Mouse (Mus musculus) heart, embryonic 11.5 days (tissue): Measurements from ENCODE around the gene Calcb. TPM values are rescaled to one million over a fixed set of nuclear protein-coding genes. Genes with fewer than 3 reads are reported as not detected.
"Not testable (repeated sequence)": the region's sequence is repeated elsewhere in the genome, so short reads cannot be mapped to it uniquely, and the experiment has no call there.

Source experiments
- ATAC-seq: fragments of 200-750 bp; cut with Nextera tagmentation; replicated peaks from 2 replicates; pipeline ENCODE4 v1.8.0; 2017; ENCODE audit warnings: moderate library complexity; ENCODE audit not compliant: insufficient number of reproducible peaks, low FRiP score, low TSS enrichment
- H3K27ac ChIP-seq: fragments of 300-500 bp; sonication (generic); 2 replicates; pipeline ENCODE4 v1.5.1; 2014; ENCODE audit warnings: mild to moderate bottlenecking, low read depth, low read length
- H3K27me3 ChIP-seq: fragments of 300-500 bp; sonication (generic); 2 replicates; pipeline ENCODE4 v1.6.1; 2014; ENCODE audit warnings: mild to moderate bottlenecking, low read length, mixed read lengths; ENCODE audit not compliant: control insufficient read depth, insufficient read depth
- H3K36me3 ChIP-seq: fragments of 300-500 bp; sonication (generic); 2 replicates; pipeline ENCODE4 v1.6.1; 2014; ENCODE audit warnings: mild to moderate bottlenecking, low read length, moderate library complexity, mixed read lengths; ENCODE audit not compliant: control insufficient read depth, insufficient read depth
- H3K4me1 ChIP-seq: fragments of 300-500 bp; sonication (generic); 2 replicates; pipeline ENCODE4 v1.6.1; 2014; ENCODE audit warnings: low read length; ENCODE audit not compliant: control insufficient read depth, insufficient read depth
- H3K4me2 ChIP-seq: fragments of 300-500 bp; sonication (generic); 2 replicates; pipeline ENCODE4 v1.6.1; 2014; ENCODE audit warnings: mild to moderate bottlenecking, moderate library complexity
- H3K4me3 ChIP-seq: fragments of 300-500 bp; sonication (generic); 2 replicates; pipeline ENCODE4 v1.5.1; 2014; ENCODE audit warnings: low read depth, low read length
- H3K9ac ChIP-seq: fragments of 300-500 bp; sonication (generic); 2 replicates; pipeline ENCODE4 v1.6.1; 2014; ENCODE audit warnings: mild to moderate bottlenecking, low read depth, low read length, moderate library complexity
- H3K9me3 ChIP-seq: fragments of 300-500 bp; sonication (generic); replicated peaks from 2 replicates; pipeline ENCODE4 v1.6.1; 2016; ENCODE audit warnings: low read length; ENCODE audit not compliant: control insufficient read depth
- WGBS: fragments of 180-500 bp; shearing (Covaris S2); extraction: QIAGEN DNeasy Blood & Tissue Kit; methylation state at CpG from one replicate; pipeline ENCODE4 v1.1.7; 2014; ENCODE audit not compliant: insufficient replicate concordance; 5-methylcytosine and 5-hydroxymethylcytosine counted together
- polyA plus RNA-seq: library from polyadenylated mRNA; unstranded; fragments of >200 nt; fragmentation: Nextera tagmentation; extraction: Ambion mirVana; gene quantifications from 2 replicates; pipeline ENCODE4 v1.2.1, GENCODE M21; 2014

The Calcb gene
- polyA plus RNA-seq, 1 experiment from 2014 or later, result 0.17 TPM

GRCm38 (mm10) chr7:114719381-114720131 lies 1.1 kb downstream of the Calcb start:
- WGBS, result 4% methylated on average over 17 of the region's 17 CpGs
- no peak overlapping the region for H3K27ac ChIP-seq
- H3K4me3 ChIP-seq, result peak overlapping the region; percentile 28
- no peak for ATAC-seq
- H3K36me3 ChIP-seq, result no peaks in the 10 kb centered on the region
- peaks cover 43% of the 10 kb centered on the region for H3K27me3 ChIP-seq
- H3K4me1 ChIP-seq, result peaks cover 11% of the 10 kb centered on the region
- H3K9ac ChIP-seq, result no peak overlapping the region
- peak overlapping the region; percentile 59 for H3K4me2 ChIP-seq
- H3K9me3 ChIP-seq, result no peaks in the 10 kb centered on the region

- H3K4me3 ChIP-seq, result not testable (repeated sequence)
- WGBS, result 63% methylated on average over 4 of the region's 4 CpGs
These were observed 11.3 kb downstream of the Calcb start for GRCm38 (mm10) chr7:114729696-114730095.

GRCm38 (mm10) chr7:114731175-114731574 lies 12.7 kb downstream of the Calcb start:
- Histone ChIP-seq H3K4me3 (no peak overlapping the region), H3K27me3 (no peaks in the 10 kb centered on the region), H3K9me3 (no peaks in the 10 kb centered on the region), H3K36me3 (no peaks in the 10 kb centered on the region), H3K9ac (no peak overlapping the region), H3K27ac (no peak overlapping the region), H3K4me2 (no peak overlapping the region), H3K4me1 (no peaks in the 10 kb centered on the region)
- WGBS, result 74% methylated on average over 6 of the region's 6 CpGs
- no peak for ATAC-seq

More at GRCm38 (mm10) chr7:114729696-114730095, 11.3 kb downstream of the Calcb start:
- not testable (repeated sequence) for H3K9me3 ChIP-seq, H3K4me2 ChIP-seq, H3K27ac ChIP-seq, H3K36me3 ChIP-seq, H3K4me1 ChIP-seq, ATAC-seq, H3K9ac ChIP-seq, H3K27me3 ChIP-seq

- not testable (repeated sequence) for ATAC-seq, H3K36me3 ChIP-seq, H3K4me3 ChIP-seq, H3K9me3 ChIP-seq, H3K27me3 ChIP-seq, H3K27ac ChIP-seq, H3K4me2 ChIP-seq, H3K4me1 ChIP-seq, H3K9ac ChIP-seq
- WGBS, result 34% methylated on average over 4 of the region's 4 CpGs
These were observed 13.3 kb downstream of the Calcb start for GRCm38 (mm10) chr7:114731700-114732099.

- no peak overlapping the region for H3K4me2 ChIP-seq
- H3K27me3 ChIP-seq, result no peaks in the 10 kb centered on the region
- H3K27ac ChIP-seq, result no peak overlapping the region
- no peak overlapping the region for H3K9ac ChIP-seq
- H3K4me3 ChIP-seq, result no peak overlapping the region
- no peaks in the 10 kb centered on the region for H3K36me3 ChIP-seq
- ATAC-seq, result no peak
- no peaks in the 10 kb centered on the region for H3K4me1 ChIP-seq
- 77% methylated on average over 5 of the region's 5 CpGs for WGBS
- no peaks in the 10 kb centered on the region for H3K9me3 ChIP-seq
These were observed 17.8 kb downstream of the Calcb start for GRCm38 (mm10) chr7:114736256-114736655.

- no peak for ATAC-seq
- Histone ChIP-seq H3K9me3 (no peaks in the 10 kb centered on the region), H3K4me1 (no peaks in the 10 kb centered on the region), H3K27ac (no peak overlapping the region), H3K27me3 (no peaks in the 10 kb centered on the region), H3K4me2 (no peak overlapping the region), H3K4me3 (no peak overlapping the region), H3K9ac (no peak overlapping the region), H3K36me3 (no peaks in the 10 kb centered on the region)
These were observed 19.7 kb downstream of the Calcb start for GRCm38 (mm10) chr7:114738166-114738565.

- Histone ChIP-seq H3K4me3 (no peak overlapping the region), H3K36me3 (no peaks in the 10 kb centered on the region), H3K4me1 (0 out of 2 replicates have a peak, but pooled peaks cover 2% of the 10 kb centered on the region), H3K4me2 (no peak overlapping the region), H3K27ac (no peak overlapping the region), H3K9ac (no peak overlapping the region), H3K27me3 (0 out of 2 replicates have a peak, but pooled peaks cover 3% of the 10 kb centered on the region), H3K9me3 (no peaks in the 10 kb centered on the region)
- 49% methylated on average over 6 of the region's 6 CpGs for WGBS
- no peak for ATAC-seq
These were observed 22.1 kb downstream of the Calcb start for GRCm38 (mm10) chr7:114740360-114741165.

- Histone ChIP-seq H3K4me1 (0 out of 2 replicates have a peak, but pooled peaks cover 2% of the 10 kb centered on the region), H3K36me3 (no peaks in the 10 kb centered on the region), H3K4me3 (no peak within 1 kb of the TSS), H3K9me3 (no peaks in the 10 kb centered on the region), H3K27ac (no peak within 1 kb of the TSS), H3K4me2 (no peak within 1 kb of the TSS), H3K9ac (no peak within 1 kb of the TSS), H3K27me3 (peaks cover 10% of the 10 kb centered on the region)
- WGBS, result 65% methylated on average over 5 of the region's 5 CpGs
- ATAC-seq, result no peak
These were observed 24.8 kb downstream of the Calcb start, which contains the start of gene Insc for GRCm38 (mm10) chr7:114743022-114743780. TSS of gene Insc (plus strand) at chr7:114743694.
